Mouse (Mus musculus): ENCODE results near the gene Tmem119. TPM values are rescaled to one million over a fixed set of nuclear protein-coding genes. Genes with fewer than 3 reads are reported as not detected.

Tmem119 gene
- polyA plus RNA-seq, 1 experiment from 2014 or later: 10.9 TPM

- H3K4me2 ChIP-seq: no peak overlapping the region
- no peaks in the 10 kb centered on the region for H3K27me3 ChIP-seq (ENCODE audit: control insufficient read depth, insufficient read depth, low read length)
- no peak overlapping the region for H3K27ac ChIP-seq (ENCODE audit: low read depth, low read length)
- WGBS: 93% methylated on average over 8 of the region's 8 CpGs
- H3K4me3 ChIP-seq (ENCODE audit: low read depth, low read length): no peak overlapping the region
- no peak for ATAC-seq (ENCODE audit: low FRiP score)
- H3K36me3 ChIP-seq (ENCODE audit: control insufficient read depth, insufficient read depth, low read length): peaks cover 11% of the 10 kb centered on the region; the same call in 1 of the 2 replicates
- H3K4me1 ChIP-seq (ENCODE audit: control insufficient read depth, insufficient read depth, low read length): peaks cover 20% of the 10 kb centered on the region
- no peak for DNase-seq (ENCODE audit: low spot score, missing footprints)
- H3K9me3 ChIP-seq (ENCODE audit: control insufficient read depth, low read length): no peaks in the 10 kb centered on the region
- no peak overlapping the region for H3K9ac ChIP-seq (ENCODE audit: low read length)
These were observed 31.5 kb downstream of the Tmem119 start for GRCm38 (mm10) chr5:113768806-113769205.

- Histone ChIP-seq H3K9me3 (ENCODE audit: control insufficient read depth, low read length) (no peaks in the 10 kb centered on the region), H3K4me3 (ENCODE audit: low read depth, low read length) (no peak overlapping the region), H3K27me3 (ENCODE audit: control insufficient read depth, insufficient read depth, low read length) (no peaks in the 10 kb centered on the region), H3K9ac (ENCODE audit: low read length) (no peak overlapping the region), H3K4me2 (no peak overlapping the region), H3K27ac (ENCODE audit: low read depth, low read length) (no peak overlapping the region), H3K4me1 (ENCODE audit: control insufficient read depth, insufficient read depth, low read length) (peaks cover 14% of the 10 kb centered on the region), H3K36me3 (ENCODE audit: control insufficient read depth, insufficient read depth, low read length) (peaks cover 14% of the 10 kb centered on the region; the same call in 1 of the 2 replicates)
- ATAC-seq (ENCODE audit: low FRiP score) (no peak), DNase-seq (ENCODE audit: low spot score, missing footprints) (no peak)
- WGBS: 92% methylated on average over 13 of the region's 13 CpGs
These were observed 34.4 kb downstream of the Tmem119 start for GRCm38 (mm10) chr5:113765641-113766526.

- H3K4me3 ChIP-seq (ENCODE audit: low read depth, low read length): no peak overlapping the region
- H3K9me3 ChIP-seq (ENCODE audit: control insufficient read depth, low read length): no peaks in the 10 kb centered on the region
- H3K36me3 ChIP-seq (ENCODE audit: control insufficient read depth, insufficient read depth, low read length): peaks cover 25% of the 10 kb centered on the region
- H3K27ac ChIP-seq (ENCODE audit: low read depth, low read length): no peak overlapping the region
- peaks cover 1% of the 10 kb centered on the region; the same call in 1 of the 2 replicates for H3K4me1 ChIP-seq (ENCODE audit: control insufficient read depth, insufficient read depth, low read length)
- DNase-seq (ENCODE audit: low spot score, missing footprints): no peak
- H3K9ac ChIP-seq (ENCODE audit: low read length): no peak overlapping the region
- no peaks in the 10 kb centered on the region for H3K27me3 ChIP-seq (ENCODE audit: control insufficient read depth, insufficient read depth, low read length)
- 94% methylated on average over 7 of the region's 7 CpGs for WGBS
- no peak for ATAC-seq (ENCODE audit: low FRiP score)
- H3K4me2 ChIP-seq: no peak overlapping the region
These were observed 35.9 kb downstream of the Tmem119 start for GRCm38 (mm10) chr5:113764426-113764825.

GRCm38 (mm10) chr5:113761585-113761984 lies 38.7 kb downstream of the Tmem119 start:
- no peak for DNase-seq (ENCODE audit: low spot score, missing footprints)
- no peak for ATAC-seq (ENCODE audit: low FRiP score)
- 88% methylated on average over 2 of the region's 2 CpGs for WGBS

GRCm38 (mm10) chr5:113755347-113756030 lies 44.8 kb downstream of the Tmem119 start:
- Histone ChIP-seq H3K9me3 (ENCODE audit: control insufficient read depth, low read length) (no peaks in the 10 kb centered on the region), H3K9ac (ENCODE audit: low read length) (no peak overlapping the region), H3K27me3 (ENCODE audit: control insufficient read depth, insufficient read depth, low read length) (no peaks in the 10 kb centered on the region), H3K36me3 (ENCODE audit: control insufficient read depth, insufficient read depth, low read length) (peaks cover 67% of the 10 kb centered on the region), H3K4me2 (no peak overlapping the region), H3K4me3 (ENCODE audit: low read depth, low read length) (no peak overlapping the region), H3K4me1 (ENCODE audit: control insufficient read depth, insufficient read depth, low read length) (no peaks in the 10 kb centered on the region), H3K27ac (ENCODE audit: low read depth, low read length) (no peak overlapping the region)
- WGBS: 91% methylated on average over 15 of the region's 15 CpGs
- DNase-seq (ENCODE audit: low spot score, missing footprints): no peak
- ATAC-seq (ENCODE audit: low FRiP score): no peak

More at GRCm38 (mm10) chr5:113761585-113761984, 38.7 kb downstream of the Tmem119 start:
- H3K36me3 ChIP-seq (ENCODE audit: control insufficient read depth, insufficient read depth, low read length): peaks cover 39% of the 10 kb centered on the region
- H3K9me3 ChIP-seq (ENCODE audit: control insufficient read depth, low read length): no peaks in the 10 kb centered on the region
- no peak overlapping the region for H3K4me2 ChIP-seq
- H3K9ac ChIP-seq (ENCODE audit: low read length): no peak overlapping the region
- no peaks in the 10 kb centered on the region for H3K4me1 ChIP-seq (ENCODE audit: control insufficient read depth, insufficient read depth, low read length)
- no peaks in the 10 kb centered on the region for H3K27me3 ChIP-seq (ENCODE audit: control insufficient read depth, insufficient read depth, low read length)
- H3K27ac ChIP-seq (ENCODE audit: low read depth, low read length): no peak overlapping the region
- H3K4me3 ChIP-seq (ENCODE audit: low read depth, low read length): no peak overlapping the region

- no peak overlapping the region for H3K4me2 ChIP-seq
- DNase-seq (ENCODE audit: low spot score, missing footprints): no peak
- 91% methylated on average over 9 of the region's 9 CpGs for WGBS
- H3K27me3 ChIP-seq (ENCODE audit: control insufficient read depth, insufficient read depth, low read length): no peaks in the 10 kb centered on the region
- no peak overlapping the region for H3K4me3 ChIP-seq (ENCODE audit: low read depth, low read length)
- H3K4me1 ChIP-seq (ENCODE audit: control insufficient read depth, insufficient read depth, low read length): no peaks in the 10 kb centered on the region
- H3K9me3 ChIP-seq (ENCODE audit: control insufficient read depth, low read length): no peaks in the 10 kb centered on the region
- no peak overlapping the region for H3K27ac ChIP-seq (ENCODE audit: low read depth, low read length)
- peaks cover 66% of the 10 kb centered on the region for H3K36me3 ChIP-seq (ENCODE audit: control insufficient read depth, insufficient read depth, low read length)
- no peak overlapping the region for H3K9ac ChIP-seq (ENCODE audit: low read length)
- no peak for ATAC-seq (ENCODE audit: low FRiP score)
These were observed 48.7 kb downstream of the Tmem119 start for GRCm38 (mm10) chr5:113751521-113752157.

- DNase-seq (ENCODE audit: low spot score, missing footprints) (no peak), ATAC-seq (ENCODE audit: low FRiP score) (no peak)
- no peaks in the 10 kb centered on the region for H3K4me1 ChIP-seq (ENCODE audit: control insufficient read depth, insufficient read depth, low read length)
- H3K27me3 ChIP-seq (ENCODE audit: control insufficient read depth, insufficient read depth, low read length): no peaks in the 10 kb centered on the region
- 96% methylated on average over 13 of the region's 13 CpGs for WGBS
- no peaks in the 10 kb centered on the region for H3K9me3 ChIP-seq (ENCODE audit: control insufficient read depth, low read length)
- H3K36me3 ChIP-seq (ENCODE audit: control insufficient read depth, insufficient read depth, low read length): peaks cover 75% of the 10 kb centered on the region
- no peak overlapping the region for H3K4me3 ChIP-seq (ENCODE audit: low read depth, low read length)
- H3K4me2 ChIP-seq: no peak overlapping the region
- no peak overlapping the region for H3K27ac ChIP-seq (ENCODE audit: low read depth, low read length)
- no peak overlapping the region for H3K9ac ChIP-seq (ENCODE audit: low read length)
These were observed 51.6 kb downstream of the Tmem119 start for GRCm38 (mm10) chr5:113748556-113749331.

- Histone ChIP-seq H3K9me3 (ENCODE audit: control insufficient read depth, low read length) (no peaks in the 10 kb centered on the region), H3K27me3 (ENCODE audit: control insufficient read depth, insufficient read depth, low read length) (no peaks in the 10 kb centered on the region), H3K9ac (ENCODE audit: low read length) (no peak overlapping the region), H3K27ac (ENCODE audit: low read depth, low read length) (no peak overlapping the region), H3K36me3 (ENCODE audit: control insufficient read depth, insufficient read depth, low read length) (peaks cover 78% of the 10 kb centered on the region), H3K4me3 (ENCODE audit: low read depth, low read length) (no peak overlapping the region), H3K4me1 (ENCODE audit: control insufficient read depth, insufficient read depth, low read length) (no peaks in the 10 kb centered on the region), H3K4me2 (no peak overlapping the region)
- no peak for ATAC-seq (ENCODE audit: low FRiP score)
- DNase-seq (ENCODE audit: low spot score, missing footprints): no peak
- WGBS: 98% methylated on average over 5 of the region's 5 CpGs
These were observed 52.7 kb downstream of the Tmem119 start for GRCm38 (mm10) chr5:113747629-113748028.
